Mouse (Mus musculus) heart, adult 2 months (tissue): Measurements from ENCODE around the gene Fancg.

Source experiments
- CTCF ChIP-seq: fragments of 200-600 bp; IDR thresholded peaks from 2 replicates; pipeline ENCODE4 v1.8.1; 2022; ENCODE audit warnings: antibody characterized with exemption, mild to moderate bottlenecking, moderate library complexity
- EP300 ChIP-seq: fragments of 200-500 bp; IDR thresholded peaks from 2 replicates; pipeline ENCODE4 v1.6.1; 2011; ENCODE audit warnings: low read depth, low read length, control low read depth; ENCODE audit not compliant: insufficient read depth
- POLR2A ChIP-seq: fragments of 200-500 bp; IDR thresholded peaks from 2 replicates; pipeline ENCODE4 v1.6.1; 2011; ENCODE audit warnings: mild to moderate bottlenecking, low read depth, low read length, control low read depth; ENCODE audit not compliant: insufficient read depth

DNA sequence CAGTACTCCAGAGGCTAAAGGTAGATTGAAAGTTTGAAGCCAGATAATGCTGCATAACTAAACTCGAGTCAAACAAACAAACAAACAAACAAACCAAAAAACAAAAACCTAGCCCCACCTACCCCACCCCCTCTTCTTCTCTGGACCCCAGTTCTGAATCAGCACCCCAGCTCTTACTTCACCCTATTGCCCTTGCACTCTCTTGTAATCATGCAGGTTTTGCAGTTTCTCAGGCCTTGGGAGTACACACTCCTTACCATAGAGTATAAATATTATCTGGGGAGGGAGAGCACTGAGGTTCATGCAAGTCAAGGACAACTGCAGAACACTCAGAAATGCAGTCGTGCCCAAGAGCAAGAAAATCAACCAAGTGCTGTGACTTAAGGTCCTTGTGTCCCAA is 9.0 kb downstream of the Fancg start:
- TF ChIP-seq CTCF (no peak), POLR2A (no peak), EP300 (no peak)
